Mouse (Mus musculus) erythroblast, embryonic 14.5 days (primary cell): Measurements from ENCODE around the gene Slc22a18.

Experiments
- GATA1 ChIP-seq: IDR thresholded peaks from 2 replicates; pipeline ENCODE4 v1.6.1; 2012; ENCODE audit warnings: low read length, inconsistent platforms, mixed read lengths
- TAL1 ChIP-seq: IDR thresholded peaks from 3 replicates; pipeline ENCODE4 v1.6.1; 2012; ENCODE audit warnings: low read length, inconsistent platforms, mixed read lengths

- TF ChIP-seq TAL1 (no peak), GATA1 (no peak)
Observed at GRCm38 (mm10) chr7:143428142-143428813, 45.3 kb upstream of the Slc22a18 start.
